Mouse (Mus musculus) liver, embryonic 16.5 days (tissue): ENCODE measurements at regions not wholly inside any gene's neighbourhood (a gene's known extent, or its start where the extent isn't known, plus 50 kb on each side); places are given as distances from the start of the nearest gene placed in this dataset.

Source experiments
- ATAC-seq: fragments of 200-750 bp; cut with Nextera tagmentation; 2 replicates; pipeline ENCODE4 v1.8.0; 2017; ENCODE audit warnings: low read depth, mild to moderate bottlenecking, moderate number of reproducible peaks, moderate library complexity
- H3K27ac ChIP-seq: fragments of 300-500 bp; sonication (generic); 2 replicates; pipeline ENCODE4 v1.5.1; 2014; ENCODE audit warnings: mild to moderate bottlenecking, low read length
- H3K27me3 ChIP-seq: fragments of 300-500 bp; sonication (generic); 2 replicates; pipeline ENCODE4 v1.6.1; 2014; ENCODE audit warnings: low read depth, low read length, mixed read lengths; ENCODE audit not compliant: control insufficient read depth, insufficient read depth
- H3K36me3 ChIP-seq: fragments of 300-500 bp; sonication (generic); 2 replicates; pipeline ENCODE4 v1.6.1; 2014; ENCODE audit warnings: mild to moderate bottlenecking; ENCODE audit not compliant: control insufficient read depth, insufficient read depth
- H3K4me1 ChIP-seq: fragments of 300-500 bp; sonication (generic); 2 replicates; pipeline ENCODE4 v1.6.1; 2014; ENCODE audit warnings: low read depth, low read length, mixed read lengths; ENCODE audit not compliant: control insufficient read depth
- H3K4me2 ChIP-seq: fragments of 300-500 bp; sonication (generic); 2 replicates; pipeline ENCODE4 v1.6.1; 2014; ENCODE audit warnings: low read depth, low read length, mixed read lengths
- H3K4me3 ChIP-seq: fragments of 300-500 bp; sonication (generic); 2 replicates; pipeline ENCODE4 v1.5.1; 2014; ENCODE audit warnings: low read depth, mild to moderate bottlenecking, low read length
- H3K9ac ChIP-seq: fragments of 300-500 bp; sonication (generic); 2 replicates; pipeline ENCODE4 v1.6.1; 2014; ENCODE audit warnings: low read depth, low read length
- H3K9me3 ChIP-seq: fragments of 300-500 bp; sonication (generic); replicated peaks from 2 replicates; pipeline ENCODE4 v1.6.1; 2016; ENCODE audit warnings: low read length; ENCODE audit not compliant: control insufficient read depth
- WGBS: fragments of 180-500 bp; shearing (Covaris S2); extraction: QIAGEN DNeasy Blood & Tissue Kit; methylation state at CpG from one replicate; pipeline ENCODE4 v1.1.7; 2014; ENCODE audit not compliant: insufficient replicate concordance; 5-methylcytosine and 5-hydroxymethylcytosine counted together

- Histone ChIP-seq H3K9ac (no peak overlapping the region), H3K27me3 (no peaks in the 10 kb centered on the region), H3K36me3 (no peaks in the 10 kb centered on the region), H3K27ac (no peak overlapping the region), H3K4me1 (no peaks in the 10 kb centered on the region), H3K4me2 (no peak overlapping the region), H3K4me3 (no peak overlapping the region), H3K9me3 (no peaks in the 10 kb centered on the region)
- WGBS, result 63% methylated on average over 5 of the region's 5 CpGs
- ATAC-seq, result no peak
These were observed 323.9 kb upstream of the Trib2 start for GRCm38 (mm10) chr12:16140511-16141110.

GRCm38 (mm10) chr12:16139152-16139551, 322.4 kb upstream of the Trib2 start:
- H3K9ac ChIP-seq, result no peak overlapping the region
- no peaks in the 10 kb centered on the region for H3K36me3 ChIP-seq
- no peak overlapping the region for H3K4me3 ChIP-seq
- H3K27me3 ChIP-seq, result no peaks in the 10 kb centered on the region
- no peak for ATAC-seq
- 26% methylated on average over 4 of the region's 4 CpGs for WGBS
- no peak overlapping the region for H3K27ac ChIP-seq
- no peaks in the 10 kb centered on the region for H3K4me1 ChIP-seq
- no peaks in the 10 kb centered on the region for H3K9me3 ChIP-seq
- no peak overlapping the region for H3K4me2 ChIP-seq

- 50% methylated on average over 3 of the region's 3 CpGs for WGBS
- H3K9ac ChIP-seq, result no peak overlapping the region
- H3K27me3 ChIP-seq, result no peaks in the 10 kb centered on the region
- H3K36me3 ChIP-seq, result no peaks in the 10 kb centered on the region
- H3K4me1 ChIP-seq, result no peaks in the 10 kb centered on the region
- ATAC-seq, result no peak
- H3K9me3 ChIP-seq, result no peaks in the 10 kb centered on the region
- no peak overlapping the region for H3K27ac ChIP-seq
- no peak overlapping the region for H3K4me3 ChIP-seq
- H3K4me2 ChIP-seq, result no peak overlapping the region
These were observed 321.1 kb upstream of the Trib2 start for GRCm38 (mm10) chr12:16137801-16138200.

- Histone ChIP-seq H3K9me3 (no peaks in the 10 kb centered on the region), H3K9ac (no peak overlapping the region), H3K4me2 (no peak overlapping the region), H3K27ac (no peak overlapping the region), H3K4me3 (no peak overlapping the region), H3K27me3 (no peaks in the 10 kb centered on the region), H3K4me1 (no peaks in the 10 kb centered on the region), H3K36me3 (no peaks in the 10 kb centered on the region)
- ATAC-seq, result peak; percentile 47
- 3% methylated on average over 5 of the region's 5 CpGs for WGBS
These were observed 319.5 kb upstream of the Trib2 start for GRCm38 (mm10) chr12:16136214-16136671.

GRCm38 (mm10) chr12:16135602-16136213, 319.0 kb upstream of the Trib2 start:
- H3K4me2 ChIP-seq, result no peak overlapping the region
- no peaks in the 10 kb centered on the region for H3K27me3 ChIP-seq
- no peaks in the 10 kb centered on the region for H3K4me1 ChIP-seq
- H3K9me3 ChIP-seq, result no peaks in the 10 kb centered on the region
- 33% methylated on average over 4 of the region's 4 CpGs for WGBS
- H3K36me3 ChIP-seq, result no peaks in the 10 kb centered on the region
- no peak overlapping the region for H3K27ac ChIP-seq
- ATAC-seq, result no peak
- no peak overlapping the region for H3K4me3 ChIP-seq
- H3K9ac ChIP-seq, result no peak overlapping the region

GRCm38 (mm10) chr12:16134446-16134845, 317.7 kb upstream of the Trib2 start:
- Histone ChIP-seq H3K36me3 (no peaks in the 10 kb centered on the region), H3K9me3 (no peaks in the 10 kb centered on the region), H3K4me1 (no peaks in the 10 kb centered on the region), H3K9ac (no peak overlapping the region), H3K27me3 (no peaks in the 10 kb centered on the region), H3K4me2 (no peak overlapping the region), H3K4me3 (no peak overlapping the region), H3K27ac (no peak overlapping the region)
- 54% methylated on average over 3 of the region's 3 CpGs for WGBS
- ATAC-seq, result no peak

GRCm38 (mm10) chr12:16133253-16133652, 316.5 kb upstream of the Trib2 start:
- Histone ChIP-seq H3K27ac (no peak overlapping the region), H3K4me2 (no peak overlapping the region), H3K9me3 (no peaks in the 10 kb centered on the region), H3K9ac (no peak overlapping the region), H3K27me3 (no peaks in the 10 kb centered on the region), H3K4me3 (no peak overlapping the region), H3K4me1 (no peaks in the 10 kb centered on the region), H3K36me3 (no peaks in the 10 kb centered on the region)
- 28% methylated on average over 3 of the region's 3 CpGs for WGBS
- no peak for ATAC-seq

GRCm38 (mm10) chr12:16131740-16132077, 315.0 kb upstream of the Trib2 start:
- Histone ChIP-seq H3K9ac (no peak overlapping the region), H3K4me2 (no peak overlapping the region), H3K27me3 (no peaks in the 10 kb centered on the region), H3K4me1 (no peaks in the 10 kb centered on the region), H3K36me3 (no peaks in the 10 kb centered on the region), H3K9me3 (no peaks in the 10 kb centered on the region), H3K27ac (no peak overlapping the region), H3K4me3 (no peak overlapping the region)
- ATAC-seq, result no peak
- 25% methylated on average over 1 of the region's 1 CpGs for WGBS

GRCm38 (mm10) chr12:16131028-16131739, 314.5 kb upstream of the Trib2 start:
- Histone ChIP-seq H3K4me2 (no peak overlapping the region), H3K9ac (no peak overlapping the region), H3K4me3 (no peak overlapping the region), H3K27me3 (no peaks in the 10 kb centered on the region), H3K27ac (no peak overlapping the region), H3K9me3 (no peaks in the 10 kb centered on the region), H3K4me1 (no peaks in the 10 kb centered on the region), H3K36me3 (no peaks in the 10 kb centered on the region)
- WGBS, result 40% methylated on average over 2 of the region's 2 CpGs
- no peak for ATAC-seq
